Mouse (Mus musculus): ENCODE measurements at regions not wholly inside any gene's neighbourhood (a gene's known extent, or its start where the extent isn't known, plus 50 kb on each side); places are given as distances from the start of the nearest gene placed in this dataset.

DNA sequence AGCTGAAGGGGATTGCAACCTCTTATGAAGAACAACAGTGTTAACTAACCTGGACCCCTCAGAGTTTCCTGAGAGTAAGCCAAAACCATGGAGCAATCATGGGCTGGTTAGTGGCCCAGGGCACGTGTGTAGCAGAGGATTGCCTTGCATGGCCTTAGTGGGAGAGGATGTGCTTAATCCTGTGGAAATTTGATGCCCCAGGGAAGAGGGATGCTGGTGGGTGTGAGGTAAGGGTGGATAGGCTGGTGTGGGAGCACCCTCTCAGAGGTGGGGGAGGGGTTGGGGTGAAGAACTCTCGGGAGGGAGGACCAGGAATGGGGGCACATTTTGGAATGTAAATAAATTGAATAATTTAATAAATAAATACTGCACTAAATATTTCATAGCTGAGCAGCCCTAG is 288.2 kb upstream of the Kcnh7 start:
- Histone ChIP-seq H3K27ac (replicated peaks) (no peak overlapping the region), H3K9ac (no peak overlapping the region), H3K27me3 (no peaks in the 10 kb centered on the region), H3K4me3 (no peak overlapping the region), H3K4me1 (replicated peaks) (no peaks in the 10 kb centered on the region), H3K36me3 (no peaks in the 10 kb centered on the region), H3K9me3 (no peaks in the 10 kb centered on the region), H3K4me2 (no peak overlapping the region)
- WGBS = 71% methylated on average over 2 of the region's 2 CpGs
- no peak for ATAC-seq (ENCODE audit: low FRiP score, low read depth)

DNA sequence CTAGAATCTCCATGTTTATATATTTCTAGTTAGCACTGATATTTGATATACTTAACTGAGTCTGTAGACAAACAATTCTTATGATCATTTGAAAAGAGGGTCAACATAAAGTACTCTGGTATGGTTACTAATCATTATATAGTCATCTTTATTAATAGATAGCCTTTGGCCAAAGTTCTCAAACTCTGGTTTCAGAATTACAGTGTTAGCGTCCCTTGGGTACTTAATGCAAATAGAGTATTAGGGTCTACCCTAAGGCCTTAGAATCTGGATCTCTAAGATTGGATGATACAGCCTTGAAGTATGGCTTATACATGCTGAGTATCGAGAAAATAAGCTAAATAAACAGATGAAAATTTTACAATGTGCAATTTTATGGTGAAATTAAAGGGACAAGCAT is 275.0 kb upstream of the Kcnh7 start:
- Histone ChIP-seq H3K4me1 (replicated peaks) (no peaks in the 10 kb centered on the region), H3K9ac (no peak overlapping the region), H3K4me3 (no peak overlapping the region), H3K36me3 (no peaks in the 10 kb centered on the region), H3K9me3 (no peaks in the 10 kb centered on the region), H3K27ac (replicated peaks) (no peak overlapping the region), H3K4me2 (no peak overlapping the region), H3K27me3 (no peaks in the 10 kb centered on the region)
- no peak for ATAC-seq (ENCODE audit: low FRiP score, low read depth)
- 85% methylated on average over 2 of the region's 2 CpGs for WGBS

DNA sequence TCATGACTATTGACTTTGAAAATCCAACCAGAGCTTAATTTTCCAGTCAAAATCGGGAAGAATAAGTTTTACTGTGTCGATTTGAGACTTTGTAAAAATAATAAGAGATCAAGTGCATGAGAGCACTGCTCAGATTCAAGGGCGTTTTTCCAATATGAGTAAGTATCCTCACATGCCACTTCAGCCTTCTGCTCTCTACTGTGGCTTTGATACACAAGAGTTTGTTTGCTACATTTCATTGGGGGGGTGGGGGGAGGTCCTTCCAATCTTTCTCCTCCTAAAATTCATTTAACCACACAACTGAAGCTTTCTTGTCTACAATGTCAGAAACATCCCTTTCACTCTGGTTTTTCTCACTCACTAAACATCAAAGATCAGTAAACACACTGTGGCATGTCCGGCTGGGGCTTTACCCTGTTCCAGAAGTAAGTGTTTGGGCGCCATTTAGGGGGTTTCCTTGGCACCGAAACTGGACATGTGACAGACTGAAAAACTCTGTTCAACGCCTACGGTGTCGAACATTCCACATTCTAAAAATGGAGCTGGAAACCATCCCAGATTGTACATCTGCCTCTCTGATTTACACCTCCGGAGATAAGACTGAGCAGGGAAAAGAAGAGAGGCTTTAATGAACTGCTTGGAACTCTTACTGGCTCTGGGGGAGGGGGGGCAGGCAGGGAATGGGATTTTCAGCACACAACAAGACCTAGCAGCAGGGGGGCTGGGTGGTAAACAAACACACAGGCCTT is 270.4 kb upstream of the Kcnh7 start:
- Histone ChIP-seq H3K4me3 (no peak overlapping the region), H3K36me3 (no peaks in the 10 kb centered on the region), H3K4me2 (no peak overlapping the region), H3K27ac (replicated peaks) (no peak overlapping the region), H3K9ac (no peak overlapping the region), H3K27me3 (no peaks in the 10 kb centered on the region), H3K4me1 (replicated peaks) (no peaks in the 10 kb centered on the region), H3K9me3 (no peaks in the 10 kb centered on the region)
- WGBS = 63% methylated on average over 10 of the region's 10 CpGs
- peak; percentile 59; the same call in 1 of the 2 replicates for ATAC-seq (ENCODE audit: low FRiP score, low read depth)

DNA sequence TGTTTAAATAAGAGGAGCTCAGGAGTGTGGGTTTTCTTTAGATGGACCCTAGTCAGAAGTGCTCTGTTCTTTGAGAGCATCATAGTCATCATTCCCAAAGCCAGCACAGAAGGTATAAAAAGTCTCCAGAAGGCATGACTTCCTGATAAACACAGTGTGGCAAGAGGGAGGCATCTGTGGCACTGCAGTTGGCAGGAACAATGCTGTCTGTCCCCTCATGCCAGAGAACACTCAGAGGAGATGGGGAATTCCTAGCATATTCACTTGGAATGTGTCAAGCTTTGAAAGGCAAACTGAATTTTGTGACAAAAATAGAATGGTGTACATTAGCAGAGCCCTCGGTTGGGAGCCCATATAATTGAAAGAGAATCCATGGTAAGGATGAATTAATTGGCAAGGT is 268.8 kb upstream of the Kcnh7 start:
- Histone ChIP-seq H3K9ac (no peak overlapping the region), H3K9me3 (no peaks in the 10 kb centered on the region), H3K27ac (replicated peaks) (no peak overlapping the region), H3K36me3 (no peaks in the 10 kb centered on the region), H3K4me1 (replicated peaks) (no peaks in the 10 kb centered on the region), H3K27me3 (no peaks in the 10 kb centered on the region), H3K4me3 (no peak overlapping the region), H3K4me2 (no peak overlapping the region)
- ATAC-seq (ENCODE audit: low FRiP score, low read depth) = no peak
- 50% methylated on average over 1 of the region's 1 CpGs for WGBS

DNA sequence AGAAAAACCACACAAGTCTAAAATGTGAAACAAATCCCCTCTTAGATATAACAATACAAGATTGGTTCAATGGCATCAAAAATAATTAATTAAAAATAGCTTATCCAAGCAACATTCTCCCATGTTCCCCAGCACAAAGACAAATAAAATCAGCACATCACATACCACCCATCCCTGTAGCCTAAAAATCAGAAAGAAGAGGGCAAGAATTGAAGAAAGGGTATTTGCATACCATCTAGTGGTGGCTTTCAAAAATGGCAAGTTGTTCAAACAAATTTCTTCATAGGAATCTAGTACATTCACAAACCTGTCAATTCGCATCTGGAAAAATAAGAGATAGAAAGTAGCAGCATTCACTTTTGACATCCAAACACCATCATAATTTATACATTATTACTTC is 268.1 kb upstream of the Kcnh7 start:
- Histone ChIP-seq H3K27me3 (no peaks in the 10 kb centered on the region), H3K9ac (no peak overlapping the region), H3K4me3 (no peak overlapping the region), H3K9me3 (no peaks in the 10 kb centered on the region), H3K4me2 (no peak overlapping the region), H3K4me1 (replicated peaks) (no peaks in the 10 kb centered on the region), H3K36me3 (no peaks in the 10 kb centered on the region), H3K27ac (replicated peaks) (no peak overlapping the region)
- WGBS = 74% methylated on average over 1 of the region's 1 CpGs
- no peak for ATAC-seq (ENCODE audit: low FRiP score, low read depth)

DNA sequence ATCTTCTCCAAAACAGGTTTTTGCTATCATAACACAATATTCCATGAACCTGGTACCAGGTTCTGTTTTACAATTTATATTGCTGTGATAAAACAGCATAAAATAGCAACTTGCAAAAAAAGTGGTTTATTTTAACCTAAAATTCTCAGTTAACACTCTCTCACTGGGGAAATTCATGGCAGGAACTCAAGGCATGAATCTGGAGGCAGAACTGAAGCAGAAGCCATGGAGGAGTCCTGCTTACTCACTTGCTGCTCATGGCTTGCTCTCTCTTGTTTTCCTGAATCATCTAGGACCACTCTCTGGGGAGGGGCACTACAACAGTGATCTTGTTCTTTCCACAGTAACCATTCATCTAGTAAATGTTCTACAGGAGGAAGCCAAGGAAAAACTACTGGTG is 250.2 kb upstream of the Kcnh7 start:
- no peak overlapping the region for H3K27ac ChIP-seq (replicated peaks)
- H3K9me3 ChIP-seq = no peaks in the 10 kb centered on the region
- H3K4me2 ChIP-seq = no peak overlapping the region
- no peak overlapping the region for H3K9ac ChIP-seq
- H3K4me3 ChIP-seq = no peak overlapping the region
- no peaks in the 10 kb centered on the region for H3K27me3 ChIP-seq
- ATAC-seq (ENCODE audit: low FRiP score, low read depth) = no peak
- no peaks in the 10 kb centered on the region for H3K36me3 ChIP-seq
- H3K4me1 ChIP-seq (replicated peaks) = no peaks in the 10 kb centered on the region

DNA sequence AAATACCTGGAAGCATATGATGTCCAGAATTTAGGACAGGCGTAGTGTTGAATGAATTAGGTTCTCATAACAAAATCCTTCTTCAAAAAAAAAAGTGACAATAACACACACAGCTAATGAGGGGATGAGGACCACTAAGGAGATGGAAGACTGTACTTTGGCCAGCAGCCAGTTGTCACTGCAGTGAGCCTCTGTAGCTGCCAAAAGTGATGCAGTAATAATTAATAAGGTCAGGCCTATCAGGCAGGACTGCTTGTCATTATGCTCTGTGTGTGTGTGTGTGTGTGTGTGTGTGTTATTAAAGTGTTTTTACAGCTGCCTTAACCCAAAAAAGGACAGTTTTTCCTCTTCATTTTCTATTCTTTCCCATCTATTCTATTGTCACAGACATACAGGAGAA is 221.3 kb upstream of the Kcnh7 start:
- Histone ChIP-seq H3K4me3 (no peak overlapping the region), H3K4me2 (no peak overlapping the region), H3K27ac (replicated peaks) (no peak overlapping the region), H3K36me3 (no peaks in the 10 kb centered on the region), H3K9me3 (no peaks in the 10 kb centered on the region), H3K9ac (no peak overlapping the region), H3K4me1 (replicated peaks) (no peaks in the 10 kb centered on the region), H3K27me3 (no peaks in the 10 kb centered on the region)
- WGBS = 78% methylated on average over 1 of the region's 1 CpGs
- ATAC-seq (ENCODE audit: low FRiP score, low read depth) = peak; percentile 77; the same call in 1 of the 2 replicates

Measured in hindbrain, embryonic 15.5 days (tissue).